Mouse (Mus musculus): ENCODE measurements around the gene Pigz. TPM values are rescaled to one million over a fixed set of nuclear protein-coding genes. Genes with fewer than 3 reads are reported as not detected.
A peak's percentile ranks its signal among the peaks of the same experiment; 100 is the strongest.

Gene Pigz
- total and polyA plus RNA-seq, 3 experiments: 1.4 to 7.1 (median 2.8) TPM

DNA sequence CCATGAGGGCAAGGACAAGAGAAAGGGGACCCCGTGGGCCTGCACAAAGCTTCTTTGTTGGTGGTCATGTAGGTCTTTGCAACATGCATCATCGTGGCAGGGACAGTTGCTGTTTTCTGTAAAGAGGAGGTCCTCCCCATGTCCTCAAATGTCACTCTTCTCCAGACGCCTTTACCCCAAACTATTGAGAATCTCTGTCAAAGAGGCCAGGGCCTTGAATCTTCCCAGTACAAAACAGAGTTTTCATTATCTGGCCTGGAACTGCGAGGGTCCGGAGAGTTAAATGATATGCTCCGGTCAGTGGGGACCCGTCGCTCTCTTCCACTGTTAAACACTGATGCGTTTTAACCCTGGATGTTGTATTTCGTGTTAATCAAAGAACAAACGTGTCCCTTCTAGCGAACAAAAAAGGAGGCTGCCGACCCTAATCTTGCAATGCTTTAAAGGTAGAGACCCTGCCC lies 929 bp downstream of the Pigz start:
- DNase-seq (ENCODE audit: extremely low read depth): no peak
- Histone ChIP-seq H3K9ac (ENCODE audit: insufficient read depth, low read depth) (no peak overlapping the region), H3K27me3 (replicated peaks) (no peaks in the 10 kb centered on the region), H3K36me3 (replicated peaks in 1 of 2; ENCODE audit: control insufficient read depth in 1 of 2, insufficient read depth in 1 of 2, low read length in 1 of 2) (peaks cover 9 to 62% of the 10 kb centered on the region in 2 experiments), H3K4me3 (replicated peaks in 1 of 3; ENCODE audit: low read depth in 2 of 3, low read length in 2 of 3, poor library complexity in 1 of 3) (no peak overlapping the region), H3K4me1 (ENCODE audit: control insufficient read depth in 1 of 2, insufficient read depth in 2 of 2) (peaks cover 3 to 21% of the 10 kb centered on the region in 2 experiments; a peak in 3 of 4 replicates), H3K9me3 (replicated peaks; ENCODE audit: low read length) (peaks cover 69% of the 10 kb centered on the region), H3K27ac (ENCODE audit: insufficient read depth, low read depth) (no peak overlapping the region), H3K79me2 (replicated peaks; ENCODE audit: control insufficient read depth, extremely low read depth, insufficient read depth, poor library complexity, severe bottlenecking) (no peaks in the 10 kb centered on the region), H3K4me2 (ENCODE audit: insufficient read depth, low read depth, poor library complexity, severe bottlenecking) (no peak overlapping the region)
- in situ Hi-C loops (cut with MboI; ENCODE audit: low pct_ligation_motif_present, low pct_unique_long_range_greater_than_20kb, low sequenced_read_pairs) (no loop called here), dilution Hi-C loops (cut with MboI; ENCODE audit: extremely low pct_ligation_motif_present, extremely low pct_unique_long_range_greater_than_20kb, low sequenced_read_pairs) (no loop called here)
- TF ChIP-seq USF1 (IDR thresholded peaks at IDR 0.05; ENCODE audit: low read depth, low read length) (no peak), JUN (IDR thresholded peaks at IDR 0.05; ENCODE audit: insufficient read depth, low read depth, low read length) (no peak), RCOR1 (conservative IDR thresholded peaks at IDR 0.05; ENCODE audit: low read depth, low read length) (no peak)

DNA sequence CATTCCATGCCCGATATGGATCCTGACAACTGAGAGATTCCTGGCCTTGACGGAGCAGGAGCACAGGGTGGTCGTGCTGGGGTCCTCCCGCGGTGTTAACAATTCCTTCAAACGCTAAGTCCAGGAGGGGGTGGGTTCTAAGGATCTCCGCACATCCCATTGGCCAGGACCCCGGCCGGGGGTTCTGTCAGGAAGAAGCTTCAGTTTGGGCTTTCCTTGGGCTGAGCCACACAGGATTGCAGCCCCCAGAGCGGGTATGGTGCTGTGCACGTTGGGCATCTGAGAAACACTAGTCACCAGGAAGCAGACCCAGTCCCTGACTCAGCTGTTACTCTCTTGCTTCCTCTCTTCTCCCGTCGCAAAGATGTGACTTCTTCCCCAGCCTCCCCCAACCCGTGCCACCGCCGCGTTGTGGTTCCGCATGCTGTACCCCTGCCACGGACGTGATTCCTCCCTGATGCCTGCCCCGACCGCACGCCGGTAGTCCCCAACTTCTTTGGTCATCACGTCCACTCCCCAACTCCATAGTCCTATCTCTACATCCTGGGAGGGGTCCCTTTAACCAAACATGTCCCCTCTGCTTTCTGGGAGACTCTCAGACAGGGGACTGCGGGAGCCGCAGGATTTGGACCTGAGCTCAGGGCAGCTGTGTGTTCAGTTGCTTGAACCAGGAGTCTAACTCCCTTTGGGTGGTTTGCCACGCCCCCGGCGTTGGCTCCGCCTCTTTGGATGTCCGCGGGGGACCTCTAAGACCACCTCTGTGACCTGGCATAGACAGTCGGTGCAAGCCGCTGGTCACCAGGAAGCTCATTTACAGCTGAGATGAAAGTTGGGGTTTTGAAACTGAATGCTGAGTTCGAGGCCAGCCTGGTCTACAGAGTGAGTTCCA lies 1.7 kb downstream of the Pigz start:
- H3K4me2 ChIP-seq (ENCODE audit: insufficient read depth, low read depth, poor library complexity, severe bottlenecking): no peak overlapping the region
- H3K4me1 ChIP-seq (ENCODE audit: control insufficient read depth in 1 of 2, insufficient read depth in 2 of 2): peaks cover 6 to 21% of the 10 kb centered on the region in 2 experiments; a peak in 3 of 4 replicates
- no peak overlapping the region for H3K4me3 ChIP-seq (replicated peaks in 1 of 3; ENCODE audit: low read depth in 2 of 3, low read length in 2 of 3, poor library complexity in 1 of 3)
- H3K9me3 ChIP-seq (replicated peaks; ENCODE audit: low read length): peaks cover 62% of the 10 kb centered on the region
- peaks cover 4 to 55% of the 10 kb centered on the region in 2 experiments for H3K36me3 ChIP-seq (replicated peaks in 1 of 2; ENCODE audit: control insufficient read depth in 1 of 2, insufficient read depth in 1 of 2, low read length in 1 of 2)
- dilution Hi-C loops (cut with MboI; ENCODE audit: extremely low pct_ligation_motif_present, extremely low pct_unique_long_range_greater_than_20kb, low sequenced_read_pairs): no loop called here
- H3K27me3 ChIP-seq (replicated peaks): no peaks in the 10 kb centered on the region
- no peaks in the 10 kb centered on the region for H3K79me2 ChIP-seq (replicated peaks; ENCODE audit: control insufficient read depth, extremely low read depth, insufficient read depth, poor library complexity, severe bottlenecking)
- DNase-seq (ENCODE audit: extremely low read depth): no peak
- H3K9ac ChIP-seq (ENCODE audit: insufficient read depth, low read depth): no peak overlapping the region
- H3K27ac ChIP-seq (ENCODE audit: insufficient read depth, low read depth): no peak overlapping the region
- TF ChIP-seq UBTF (IDR thresholded peaks at IDR 0.05; ENCODE audit: low read depth, low read length): no peak
- TF ChIP-seq GABPA (IDR thresholded peaks at IDR 0.05; ENCODE audit: insufficient replicate concordance, low read depth, low read length): no peak
- TF ChIP-seq JUN (IDR thresholded peaks at IDR 0.05; ENCODE audit: insufficient read depth, low read depth, low read length): no peak
- no peak for TF ChIP-seq POLR2A (IDR thresholded peaks at IDR 0.05; ENCODE audit: low read depth, low read length)
- no peak for TF ChIP-seq USF1 (IDR thresholded peaks at IDR 0.05; ENCODE audit: low read depth, low read length)
- in situ Hi-C loops (cut with MboI; ENCODE audit: low pct_ligation_motif_present, low pct_unique_long_range_greater_than_20kb, low sequenced_read_pairs): no loop called here

DNA sequence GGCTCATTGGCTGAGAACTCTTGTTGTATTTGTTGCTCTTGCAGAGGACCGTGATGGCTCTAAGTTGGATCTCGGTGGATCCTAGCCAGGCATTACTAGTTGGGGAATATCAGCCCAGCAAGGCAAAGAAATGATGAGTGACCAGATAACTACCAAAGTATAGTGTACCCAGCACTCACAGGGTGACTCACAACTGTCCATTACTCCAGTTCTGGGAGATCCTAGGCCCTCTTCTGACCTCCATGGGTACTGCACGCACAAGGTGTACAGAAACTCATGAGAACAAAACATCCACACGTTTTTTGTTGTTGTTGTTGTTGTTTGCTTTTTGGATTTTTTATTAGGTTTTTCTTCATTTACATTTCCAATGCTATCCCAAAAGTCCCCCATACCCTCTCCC lies 2.9 kb downstream of the Pigz start:
- H3K27me3 ChIP-seq (replicated peaks): no peaks in the 10 kb centered on the region
- no peak overlapping the region for H3K4me2 ChIP-seq (ENCODE audit: insufficient read depth, low read depth, poor library complexity, severe bottlenecking)
- TF ChIP-seq CTCF (conservative IDR thresholded peaks at IDR 0.05 in 1 of 2, IDR thresholded peaks at IDR 0.05 in 1 of 2; ENCODE audit: low read depth in 2 of 2, low read length in 2 of 2): 0 out of 4 replicates have a peak, but pooled peaks of 1 of the 2 experiments have one; percentile 8
- TF ChIP-seq NRF1 (IDR thresholded peaks at IDR 0.05; ENCODE audit: low read depth, low read length): no peak
- no peak for TF ChIP-seq MEF2A (IDR thresholded peaks at IDR 0.05; ENCODE audit: borderline replicate concordance, low read depth, low read length)
- no peak for TF ChIP-seq ZKSCAN1 (IDR thresholded peaks at IDR 0.05; ENCODE audit: borderline replicate concordance, low read depth, low read length)
- H3K9ac ChIP-seq (ENCODE audit: insufficient read depth, low read depth): no peak overlapping the region
- peaks cover 9 to 29% of the 10 kb centered on the region in 2 experiments; a peak in 3 of 4 replicates for H3K4me1 ChIP-seq (ENCODE audit: control insufficient read depth in 1 of 2, insufficient read depth in 2 of 2)
- no peak overlapping the region for H3K4me3 ChIP-seq (replicated peaks in 1 of 3; ENCODE audit: low read depth in 2 of 3, low read length in 2 of 3, poor library complexity in 1 of 3)
- DNase-seq (ENCODE audit: extremely low read depth): no peak
- no peaks in the 10 kb centered on the region for H3K79me2 ChIP-seq (replicated peaks; ENCODE audit: control insufficient read depth, extremely low read depth, insufficient read depth, poor library complexity, severe bottlenecking)
- no peak overlapping the region for H3K27ac ChIP-seq (ENCODE audit: insufficient read depth, low read depth)
- peaks cover 0 to 42% of the 10 kb centered on the region in 2 experiments for H3K36me3 ChIP-seq (replicated peaks in 1 of 2; ENCODE audit: control insufficient read depth in 1 of 2, insufficient read depth in 1 of 2, low read length in 1 of 2)
- peaks cover 49% of the 10 kb centered on the region for H3K9me3 ChIP-seq (replicated peaks; ENCODE audit: low read length)
- dilution Hi-C loops (cut with MboI; ENCODE audit: extremely low pct_ligation_motif_present, extremely low pct_unique_long_range_greater_than_20kb, low sequenced_read_pairs) (no loop called here), in situ Hi-C loops (cut with MboI; ENCODE audit: low pct_ligation_motif_present, low pct_unique_long_range_greater_than_20kb, low sequenced_read_pairs) (no loop called here)
